Mouse (Mus musculus) yolk sac, embryonic 10.5 days (tissue): ENCODE data around the gene Olfr980.
"Not testable (repeated sequence)": the region's sequence is repeated elsewhere in the genome, so short reads cannot be mapped to it uniquely, and the experiment has no call there.

Source experiments
- DNase-seq: peaks from one replicate; pipeline ENCODE4 v3.0.0-alpha.2; 2017; ENCODE audit warnings: low spot score

Gene Olfr980

DNA sequence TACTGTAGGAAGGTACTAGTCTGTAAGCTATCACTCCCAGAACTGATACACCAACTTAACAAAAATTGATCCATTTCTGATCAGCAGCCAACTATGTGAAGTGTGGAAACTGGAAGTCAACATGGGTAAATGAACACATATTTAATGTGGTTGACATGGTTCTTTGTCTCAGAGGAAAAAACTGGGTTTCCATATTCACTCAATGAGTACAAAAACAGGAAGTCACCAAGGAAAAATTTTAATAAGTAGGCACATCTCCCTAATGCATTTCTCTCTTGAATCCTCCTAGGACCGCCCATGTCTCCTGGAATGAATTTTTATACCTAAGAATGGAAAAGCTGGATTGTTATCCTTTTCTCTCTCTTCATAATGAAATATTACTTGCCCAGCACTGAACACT lies at the start of gene Olfr980:
TSS of gene Olfr980 (minus strand) at position 101 of the 400 bp plus-strand sequence.
- no peak for DNase-seq

- DNase-seq = peak; percentile 2
These were observed 40.8 kb upstream of the Olfr980 start for GRCm38 (mm10) chr9:40050138-40050537.

- DNase-seq = no peak
These were observed 11.8 kb upstream of the Olfr980 start, which contains the start of gene Olfr981 for GRCm38 (mm10) chr9:40021164-40021563. Gene Olfr981, plus strand, starts transcription at chr9:40021464.

- no peak for DNase-seq
These were observed 6.0 kb downstream of the Olfr980 start, which contains the start of gene Olfr979 for GRCm38 (mm10) chr9:40003365-40003764. Gene Olfr979, minus strand, starts transcription at chr9:40003465.

- no peak for DNase-seq
These were observed 17.6 kb downstream of the Olfr980 start, which contains the start of gene Olfr978 for GRCm38 (mm10) chr9:39991813-39992212. Gene Olfr978, plus strand, starts transcription at chr9:39992113.

DNA sequence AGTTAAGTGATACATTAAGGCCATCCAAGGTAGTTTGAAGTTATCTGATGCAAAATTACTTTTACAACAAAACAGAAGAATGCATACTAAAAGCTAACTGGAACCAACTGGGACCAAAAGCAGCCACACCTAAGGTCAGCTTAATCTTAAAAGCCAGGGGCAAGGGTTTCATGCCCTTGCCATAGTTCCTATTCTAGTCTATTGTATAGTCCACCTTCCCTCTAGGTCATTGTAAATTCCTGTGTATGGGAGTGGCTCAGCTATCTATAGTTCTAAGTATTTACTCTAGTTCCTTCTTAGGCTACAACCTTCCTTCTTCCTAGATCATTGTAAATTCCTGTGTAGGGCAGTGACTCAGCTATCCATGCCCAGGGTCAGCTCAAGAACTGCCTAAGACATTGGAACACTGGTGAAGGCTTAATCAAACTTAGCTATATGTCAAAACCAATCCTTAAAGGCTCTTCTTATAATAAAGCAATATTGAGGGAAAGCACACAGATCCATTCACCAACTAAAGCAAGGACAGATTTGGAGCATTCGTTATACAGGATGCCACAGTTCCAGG lies 32.7 kb downstream of the Olfr980 start:
- DNase-seq = not testable (repeated sequence)

- not testable (repeated sequence) for DNase-seq
These were observed 48.3 kb downstream of the Olfr980 start, which contains the start of gene Olfr976 for GRCm38 (mm10) chr9:39961033-39961432. Gene Olfr976, minus strand, starts transcription at chr9:39961133.
